Mouse (Mus musculus) urinary bladder, adult 2 months (tissue): Measurements from ENCODE around the gene Cdc42se1. TPM values are rescaled to one million over a fixed set of nuclear protein-coding genes. Genes with fewer than 3 reads are reported as not detected.

ENCODE experiments used
- DNase-seq: peaks from one replicate; pipeline ENCODE4 v3.0.0; 2022; ENCODE audit warnings: low spot score
- polyA plus RNA-seq: library from polyadenylated mRNA; depleted of rRNA; stranded (reverse); fragments of >200 nt; gene quantifications from 2 replicates; pipeline ENCODE4 v1.2.3, GENCODE M21; 2012; rRNA removed

Cdc42se1 gene
- polyA plus RNA-seq, 1 experiment = 92.7 TPM

- DNase-seq = no peak
Measured at GRCm38 (mm10) chr3:95284501-95285281, 56.2 kb downstream of the Cdc42se1 start.

DNA sequence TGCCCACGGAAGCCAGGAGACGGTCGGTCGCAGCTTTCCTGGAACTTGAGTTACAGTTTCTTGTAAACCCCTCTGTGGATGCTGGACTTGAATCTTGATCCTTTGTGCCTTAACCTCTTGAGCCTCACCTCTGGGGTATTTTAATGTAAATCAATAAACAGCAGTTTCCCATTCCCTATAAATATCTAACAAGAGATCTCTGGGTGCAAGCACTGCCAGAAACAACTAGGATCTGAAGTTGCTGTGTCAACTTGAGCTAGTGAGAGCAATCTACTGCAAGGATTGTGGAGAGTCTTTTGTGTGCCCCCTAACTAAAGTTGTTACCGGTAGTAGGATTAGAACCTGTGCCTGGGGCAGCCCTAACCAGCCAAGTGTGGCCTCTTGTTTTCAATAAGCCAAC, 56.9 kb downstream of the Cdc42se1 start:
- DNase-seq = no peak

Other genes starting within 250 kb of the Cdc42se1 start
- 14.0 and 17.6 TPM in 2 replicates for gene Zfp687, start 213.3 kb upstream of the Cdc42se1 start, polyA plus RNA-seq
- gene Psmd4, start 186.1 kb upstream of the Cdc42se1 start, polyA plus RNA-seq = 172 and 195 TPM in 2 replicates
- gene Pip5k1a, start 121.8 kb upstream of the Cdc42se1 start, polyA plus RNA-seq = 27.2 and 28.2 TPM in 2 replicates
- 70.9 and 76.2 TPM in 2 replicates for gene Vps72, start 117.7 kb upstream of the Cdc42se1 start, polyA plus RNA-seq
- gene Tmod4, start 104.3 kb upstream of the Cdc42se1 start, polyA plus RNA-seq = 1.2 and 1.5 TPM in 2 replicates
- gene Scnm1, start 94.7 kb upstream of the Cdc42se1 start, polyA plus RNA-seq = 84.2 and 90.2 TPM in 2 replicates
- 10.4 and 11.0 TPM in 2 replicates for gene Lysmd1, start 94.6 kb upstream of the Cdc42se1 start, polyA plus RNA-seq
- gene Tnfaip8l2, start 86.4 kb upstream of the Cdc42se1 start, polyA plus RNA-seq = 8.5 and 8.7 TPM in 2 replicates
- gene Sema6c, start 68.3 kb upstream of the Cdc42se1 start, polyA plus RNA-seq = 4.2 and 5.8 TPM in 2 replicates
- 21.4 and 21.9 TPM in 2 replicates for gene Gabpb2, start 10.8 kb upstream of the Cdc42se1 start, polyA plus RNA-seq
- 11.0 and 15.4 TPM in 2 replicates for gene Mllt11, start 3.4 kb downstream of the Cdc42se1 start, polyA plus RNA-seq
- 0.47 and 0.58 TPM in 2 replicates for gene Gm128, start 12.9 kb downstream of the Cdc42se1 start, polyA plus RNA-seq
- gene Bnipl, start 22.5 kb downstream of the Cdc42se1 start, polyA plus RNA-seq = 13.5 and 15.1 TPM in 2 replicates
- 69.7 and 79.9 TPM in 2 replicates for gene Mindy1, start 52.6 kb downstream of the Cdc42se1 start, polyA plus RNA-seq
- 19.2 and 20.3 TPM in 2 replicates for gene Prune1, start 53.3 kb downstream of the Cdc42se1 start, polyA plus RNA-seq
- gene Anxa9, start 78.4 kb downstream of the Cdc42se1 start, polyA plus RNA-seq = 6.5 and 7.6 TPM in 2 replicates
- gene Cers2, start 86.1 kb downstream of the Cdc42se1 start, polyA plus RNA-seq = 119 and 126 TPM in 2 replicates
- gene Setdb1, start 128.5 kb downstream of the Cdc42se1 start, polyA plus RNA-seq = 22.9 and 24.7 TPM in 2 replicates
- not detected in 2 replicates for gene 4930558C23Rik, start 174.1 kb downstream of the Cdc42se1 start, polyA plus RNA-seq
- 44.8 and 51.4 TPM in 2 replicates for gene Arnt, start 205.7 kb downstream of the Cdc42se1 start, polyA plus RNA-seq